Mouse (Mus musculus) heart, adult 2 months (tissue): Measurements from ENCODE around the gene Emc8. TPM values are rescaled to one million over a fixed set of nuclear protein-coding genes. Genes with fewer than 3 reads are reported as not detected.

Experiments used
- DNase-seq, 2 experiments: peaks; one replicate each; pipeline ENCODE4 v3.0.0; 2021
- H3K27ac ChIP-seq: fragments of 200-600 bp; 2 replicates; pipeline ENCODE4 v1.8.1; 2022
- H3K27me3 ChIP-seq: fragments of 200-500 bp; 2 replicates; pipeline ENCODE4 v1.6.1; 2012; ENCODE audit warnings: mild to moderate bottlenecking, low read length, inconsistent platforms, mixed read lengths; ENCODE audit not compliant: control insufficient read depth, insufficient read depth
- H3K36me3 ChIP-seq: fragments of 200-500 bp; 2 replicates; pipeline ENCODE4 v1.6.1; 2012; ENCODE audit warnings: low read length, inconsistent platforms; ENCODE audit not compliant: control insufficient read depth, insufficient read depth
- H3K4me1 ChIP-seq: fragments of 200-500 bp; 2 replicates; pipeline ENCODE4 v1.6.1; 2011; ENCODE audit warnings: low read length; ENCODE audit not compliant: control insufficient read depth, insufficient read depth
- H3K4me3 ChIP-seq: fragments of 200-600 bp; 2 replicates; pipeline ENCODE4 v1.8.1; 2022
- H3K79me2 ChIP-seq: fragments of 200-500 bp; replicated peaks from 2 replicates; pipeline ENCODE4 v1.6.1; 2012; ENCODE audit warnings: mild to moderate bottlenecking, inconsistent platforms, low read length, moderate library complexity, mixed read lengths; ENCODE audit not compliant: control insufficient read depth, insufficient read depth
- H3K9ac ChIP-seq: fragments of 200-500 bp; 2 replicates; pipeline ENCODE4 v1.6.1; 2012; ENCODE audit warnings: low read depth, mild to moderate bottlenecking, control low read depth, inconsistent platforms, low read length, mixed read lengths
- CTCF ChIP-seq: fragments of 200-600 bp; IDR thresholded peaks from 2 replicates; pipeline ENCODE4 v1.8.1; 2022; ENCODE audit warnings: antibody characterized with exemption, mild to moderate bottlenecking, moderate library complexity
- EP300 ChIP-seq: fragments of 200-500 bp; IDR thresholded peaks from 2 replicates; pipeline ENCODE4 v1.6.1; 2011; ENCODE audit warnings: low read depth, low read length, control low read depth; ENCODE audit not compliant: insufficient read depth
- POLR2A ChIP-seq: fragments of 200-500 bp; IDR thresholded peaks from 2 replicates; pipeline ENCODE4 v1.6.1; 2011; ENCODE audit warnings: mild to moderate bottlenecking, low read depth, low read length, control low read depth; ENCODE audit not compliant: insufficient read depth
- WGBS: fragments of 180-500 bp; shearing (Covaris S2); methylation state at CpG from one replicate; pipeline ENCODE4 v1.1.7; 2018; 5-methylcytosine and 5-hydroxymethylcytosine counted together
- intact Hi-C: fragments of 180-260 bp; cut with DNase I; formaldehyde crosslinking; loops from one replicate; pipeline ENCODE4 v1.15.1; 2025
- polyA plus RNA-seq: library from polyadenylated mRNA; depleted of rRNA; stranded (reverse); fragments of >200 nt; gene quantifications from 2 replicates; pipeline ENCODE4 v1.2.3, GENCODE M21; 2012
- total RNA-seq, 2 experiments: library from RNA; stranded (reverse); gene quantifications; 2 replicates each; pipeline ENCODE4 v1.2.3; 2021

The Emc8 gene
- total and polyA plus RNA-seq, 3 experiments: 36.9 to 46.3 (median 42.2) TPM

DNA sequence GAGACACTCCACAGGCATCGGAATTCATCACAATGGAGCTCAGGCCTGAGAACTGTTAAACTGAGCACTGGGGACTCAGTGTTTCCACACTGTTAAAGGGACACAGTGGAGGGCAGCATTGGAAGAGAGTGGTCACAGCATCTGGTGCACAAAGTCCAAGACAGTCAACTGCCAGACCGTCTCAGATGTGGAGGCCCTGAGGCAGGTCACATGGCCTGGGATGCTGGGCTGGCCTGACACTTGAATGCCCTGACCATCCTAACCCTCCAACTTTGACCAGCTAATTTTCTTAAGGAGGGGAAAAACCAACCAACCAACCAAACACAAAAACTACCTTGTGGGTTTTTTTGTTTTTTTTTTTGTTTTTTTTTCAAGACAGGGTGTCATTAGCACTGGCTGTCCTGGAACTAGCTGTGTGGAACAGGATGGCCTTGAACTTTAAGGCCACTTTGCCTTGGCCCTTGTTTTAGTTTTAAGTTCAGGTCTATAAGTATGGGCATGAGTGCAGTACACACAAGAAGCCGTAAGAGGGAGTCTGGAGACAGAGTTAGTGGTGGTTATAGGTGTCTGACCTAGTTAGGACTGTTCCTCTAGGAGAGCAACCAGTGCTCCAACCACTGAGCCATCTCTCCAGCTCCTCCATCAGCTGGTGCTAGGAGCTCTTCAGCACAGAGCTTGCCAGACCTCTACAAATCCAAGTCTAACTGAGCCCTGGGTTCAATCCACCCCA, 2.5 kb downstream of the Emc8 start:
- TF ChIP-seq POLR2A: no peak
- no peak for TF ChIP-seq EP300
- peak; percentile 34 for TF ChIP-seq CTCF
- 75% methylated on average over 3 of the region's 3 CpGs for WGBS
- H3K9ac ChIP-seq: no peak overlapping the region
- H3K36me3 ChIP-seq: no peaks in the 10 kb centered on the region
- H3K27ac ChIP-seq: no peak overlapping the region
- no peak for DNase-seq
- H3K27me3 ChIP-seq: no peaks in the 10 kb centered on the region
- H3K79me2 ChIP-seq: peaks cover 2% of the 10 kb centered on the region
- intact Hi-C loops: no loop called here
- H3K4me1 ChIP-seq: peaks cover 9% of the 10 kb centered on the region
- no peak overlapping the region for H3K4me3 ChIP-seq

DNA sequence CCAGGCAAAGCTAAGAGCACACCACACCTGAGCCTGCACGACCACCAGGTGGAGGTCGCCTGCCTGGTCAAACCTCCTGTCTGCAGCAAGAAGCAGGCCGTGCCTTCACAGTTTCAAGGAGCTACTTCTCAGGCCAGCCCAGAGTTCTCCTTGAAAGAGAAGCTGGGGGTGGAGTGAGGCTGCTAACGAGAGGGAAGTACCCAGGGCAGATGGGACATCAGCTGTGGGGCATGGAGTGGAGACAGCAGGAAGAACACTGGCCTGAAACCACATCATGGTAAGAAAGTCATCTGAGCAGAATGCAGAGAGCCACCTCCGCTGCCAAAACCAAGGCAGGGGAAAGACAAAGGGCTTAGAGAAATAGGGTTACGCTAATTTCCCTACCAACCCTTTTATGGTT, 3.8 kb downstream of the Emc8 start:
- TF ChIP-seq CTCF: no peak
- TF ChIP-seq EP300: no peak
- no peak for TF ChIP-seq POLR2A
- no peaks in the 10 kb centered on the region for H3K36me3 ChIP-seq
- intact Hi-C loops: no loop called here
- no peak overlapping the region for H3K27ac ChIP-seq
- H3K27me3 ChIP-seq: no peaks in the 10 kb centered on the region
- no peak for DNase-seq
- no peak overlapping the region for H3K9ac ChIP-seq
- peaks cover 8% of the 10 kb centered on the region for H3K4me1 ChIP-seq
- peaks cover 5% of the 10 kb centered on the region for H3K79me2 ChIP-seq
- 75% methylated on average over 6 of the region's 6 CpGs for WGBS
- H3K4me3 ChIP-seq: no peak overlapping the region

DNA sequence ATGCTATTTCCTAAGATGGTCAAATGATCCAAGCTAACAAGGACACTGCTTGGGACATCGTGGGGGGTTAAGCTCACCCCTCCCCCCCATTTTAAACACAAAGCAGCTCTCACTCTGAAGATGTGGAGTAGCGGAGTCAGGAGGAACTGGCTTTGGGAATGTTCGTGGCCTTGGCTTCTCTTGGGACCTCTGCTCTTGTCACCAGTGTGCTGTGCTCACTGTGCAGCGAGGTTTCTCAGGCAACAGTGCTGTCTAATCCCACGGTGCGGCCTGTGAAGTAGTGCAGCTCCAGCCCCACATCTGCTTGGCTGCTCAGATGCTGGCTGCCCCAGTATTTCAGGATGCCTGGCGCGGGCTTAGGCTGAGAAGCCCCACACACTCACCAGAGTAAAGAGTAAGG, 11.0 kb downstream of the Emc8 start:
- TF ChIP-seq EP300 (no peak), CTCF (no peak), POLR2A (no peak)
- H3K4me1 ChIP-seq: no peaks in the 10 kb centered on the region
- no peaks in the 10 kb centered on the region for H3K27me3 ChIP-seq
- intact Hi-C loops: no loop called here
- no peaks in the 10 kb centered on the region for H3K36me3 ChIP-seq
- 86% methylated on average over 8 of the region's 8 CpGs for WGBS
- H3K9ac ChIP-seq: no peak overlapping the region
- H3K79me2 ChIP-seq: peaks cover 3% of the 10 kb centered on the region; the same call in 1 of the 2 replicates
- no peak overlapping the region for H3K4me3 ChIP-seq
- H3K27ac ChIP-seq: no peak overlapping the region
- DNase-seq: no peak

DNA sequence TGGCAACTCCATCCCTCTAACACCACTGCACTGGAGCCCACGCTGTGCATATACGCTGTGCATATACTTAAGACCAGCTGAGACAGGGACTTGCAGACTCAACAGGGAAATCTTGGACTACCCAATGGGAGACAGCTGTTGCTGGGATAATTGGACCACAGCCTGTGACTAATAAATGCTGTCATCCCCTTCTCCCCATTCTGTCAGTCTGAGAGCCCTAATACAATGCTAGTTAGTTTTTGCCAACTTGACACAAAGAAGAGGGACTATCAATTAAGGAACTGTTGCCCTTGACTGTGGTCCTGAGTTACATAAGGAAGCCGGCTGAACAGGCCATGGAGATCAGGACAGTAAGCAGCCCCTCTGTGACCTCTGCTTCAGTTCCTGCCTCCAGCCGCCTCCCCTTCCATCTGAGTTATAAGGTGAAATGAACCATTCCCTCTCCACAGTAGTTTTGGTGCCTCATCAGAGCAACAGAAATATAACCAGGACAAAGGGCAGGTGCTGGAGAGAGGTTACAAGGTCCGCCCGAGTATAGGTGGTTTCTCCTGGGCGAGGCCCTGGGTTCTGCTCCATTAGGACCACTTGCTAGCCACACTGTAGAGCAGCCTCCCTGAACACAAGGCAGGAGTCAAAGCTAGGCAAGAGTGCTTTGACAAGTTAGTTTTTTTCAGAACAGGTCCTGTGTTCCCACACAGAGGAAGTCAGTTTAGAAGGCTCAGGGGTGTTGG, 11.9 kb downstream of the Emc8 start:
- peaks cover 3% of the 10 kb centered on the region; the same call in 1 of the 2 replicates for H3K79me2 ChIP-seq
- intact Hi-C loops: no loop called here
- no peaks in the 10 kb centered on the region for H3K27me3 ChIP-seq
- no peaks in the 10 kb centered on the region for H3K36me3 ChIP-seq
- 93% methylated on average over 7 of the region's 7 CpGs for WGBS
- no peak for TF ChIP-seq CTCF
- TF ChIP-seq EP300: no peak
- TF ChIP-seq POLR2A: no peak
- DNase-seq: no peak
- H3K9ac ChIP-seq: no peak overlapping the region
- no peaks in the 10 kb centered on the region for H3K4me1 ChIP-seq
- no peak overlapping the region for H3K4me3 ChIP-seq
- no peak overlapping the region for H3K27ac ChIP-seq

- Histone ChIP-seq H3K9ac (no peak within 1 kb of the TSS), H3K36me3 (no peaks in the 10 kb centered on the region), H3K4me1 (no peaks in the 10 kb centered on the region), H3K4me3 (no peak within 1 kb of the TSS), H3K27ac (no peak within 1 kb of the TSS), H3K27me3 (no peaks in the 10 kb centered on the region), H3K79me2 (no peaks in the 10 kb centered on the region)
- no peak for TF ChIP-seq POLR2A
- TF ChIP-seq CTCF: no peak
- no peak for TF ChIP-seq EP300
- 73% methylated on average over 7 of the region's 7 CpGs for WGBS
- intact Hi-C loops: no loop called here
- no peak for DNase-seq
These were observed 20.8 kb downstream of the Emc8 start, which contains the start of gene 1190005I06Rik for GRCm38 (mm10) chr8:120647532-120647931. Gene 1190005I06Rik (minus strand): TSS chr8:120647632.

- H3K9ac ChIP-seq: no peak overlapping the region
- WGBS: 47% methylated on average over 7 of the region's 7 CpGs
- DNase-seq: peak; percentile 79 to 84
- H3K4me3 ChIP-seq: no peak overlapping the region
- H3K27me3 ChIP-seq: no peaks in the 10 kb centered on the region
- H3K27ac ChIP-seq: no peak overlapping the region
- H3K36me3 ChIP-seq: no peaks in the 10 kb centered on the region
- no peaks in the 10 kb centered on the region for H3K4me1 ChIP-seq
- intact Hi-C loops: no loop called here
- TF ChIP-seq CTCF (no peak), EP300 (0 out of 2 replicates have a peak, but pooled peaks have one; percentile 51)
- no peaks in the 10 kb centered on the region for H3K79me2 ChIP-seq
These were observed 23.7 kb downstream of the Emc8 start for GRCm38 (mm10) chr8:120644663-120645062.
